Mouse (Mus musculus) adrenal gland, postnatal 14 days (tissue): ENCODE measurements at regions not wholly inside any gene's neighbourhood (a gene's known extent, or its start where the extent isn't known, plus 50 kb on each side); places are given as distances from the start of the nearest gene placed in this dataset.

Experiments
- DNase-seq: peaks from one replicate; pipeline ENCODE4 v3.0.0; 2021; ENCODE audit warnings: mixed read lengths

DNA sequence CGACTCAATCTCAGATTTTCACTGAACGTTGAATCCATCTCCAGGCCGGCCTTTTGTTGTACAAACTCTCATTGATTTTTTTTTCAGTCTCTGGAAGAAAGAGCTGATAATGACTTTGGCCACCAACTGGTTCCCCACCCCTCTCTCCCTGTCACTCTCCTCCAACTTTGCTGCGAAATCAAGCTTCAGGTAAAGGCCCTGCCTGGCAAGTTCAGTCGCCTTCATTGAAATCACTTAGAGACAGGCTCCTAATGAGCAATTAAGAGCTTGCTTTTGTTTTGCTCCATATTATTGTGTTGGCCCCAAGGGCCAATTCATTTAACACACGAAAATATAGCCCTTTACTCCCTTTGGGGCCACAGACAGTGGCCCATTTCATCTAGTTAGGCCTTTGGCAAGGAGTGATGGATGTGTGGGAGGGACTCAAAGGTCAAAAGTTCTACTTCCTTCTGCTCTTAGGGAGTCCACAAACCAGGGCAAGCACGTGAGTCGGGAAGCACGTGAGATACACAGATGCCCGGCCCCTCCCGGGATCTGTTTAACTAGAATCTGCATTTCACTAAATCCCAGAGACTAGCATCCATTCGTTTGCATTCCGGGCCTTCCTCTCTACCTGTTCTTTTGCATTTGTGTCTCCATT, 120.0 kb downstream of the Dact1 start:
- DNase-seq, result no peak

DNA sequence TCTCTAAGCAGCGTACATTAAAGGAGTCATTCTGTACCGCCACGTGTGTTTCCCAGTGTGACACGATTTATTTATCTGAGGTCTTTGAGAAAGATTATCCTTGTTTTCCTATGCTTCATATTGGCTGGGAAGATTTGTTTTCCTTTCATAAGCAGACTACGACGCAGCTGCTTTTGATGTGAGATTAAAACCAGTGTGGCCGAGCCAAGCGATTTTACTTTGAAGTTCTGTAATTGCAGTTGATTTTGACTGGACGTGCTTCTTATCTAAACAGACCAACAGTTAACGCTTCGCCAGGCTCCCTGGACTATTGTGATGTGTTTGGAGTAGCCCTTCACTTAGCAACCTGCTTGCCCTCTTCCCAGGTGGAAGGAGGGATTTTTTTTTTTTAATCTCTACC, 120.6 kb downstream of the Dact1 start:
- no peak for DNase-seq

DNA sequence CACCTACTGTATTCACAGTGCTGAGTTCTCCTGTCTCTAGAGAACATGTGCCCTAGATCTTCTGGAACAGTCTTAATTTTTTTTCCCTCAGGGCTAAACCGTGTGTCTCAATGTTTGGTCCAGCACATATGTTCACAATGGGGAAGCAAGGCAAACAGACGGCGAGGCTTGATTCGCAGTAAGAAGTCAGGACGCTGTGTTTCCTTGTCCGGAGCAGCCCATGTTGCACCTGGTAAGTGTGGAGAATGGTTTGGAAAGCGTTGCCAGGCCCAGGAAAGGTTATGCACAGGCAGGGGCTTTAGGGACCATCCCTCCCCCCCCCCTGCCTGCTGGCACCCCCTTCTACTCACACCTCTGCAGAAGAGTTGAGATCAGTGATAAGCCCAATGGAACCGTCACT, 121.4 kb downstream of the Dact1 start:
- no peak for DNase-seq

DNA sequence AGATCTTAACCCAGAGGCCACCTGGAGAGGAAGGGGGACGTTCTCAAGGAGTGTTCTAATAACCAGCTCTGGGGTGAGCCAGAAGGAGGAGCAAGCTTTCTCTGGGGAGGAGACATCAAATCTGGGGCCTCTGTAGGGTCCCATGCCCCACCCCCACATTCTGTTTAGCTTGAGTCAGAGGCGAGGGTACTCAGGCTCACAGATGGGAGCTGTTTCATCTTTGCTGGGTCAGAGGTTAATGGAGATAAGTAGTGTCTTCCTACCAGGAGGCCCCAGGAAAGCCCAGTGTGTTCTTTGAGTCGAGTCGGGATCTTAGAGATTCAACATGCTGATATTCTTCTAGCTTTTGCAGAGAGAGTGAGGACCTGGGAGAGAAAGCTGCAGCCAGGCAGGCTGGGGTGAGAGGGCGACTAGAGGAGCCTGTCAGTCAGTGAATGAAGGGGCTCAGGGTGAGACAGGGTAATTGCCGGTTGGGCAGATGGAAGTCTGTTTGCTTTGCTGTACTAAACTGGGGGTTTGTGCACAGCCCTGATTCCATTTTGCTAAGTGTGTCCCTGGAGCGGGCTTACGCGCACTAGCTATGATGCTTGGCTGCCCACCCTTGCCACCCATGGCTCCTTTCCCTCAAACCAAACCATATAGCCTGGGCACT, 124.0 kb downstream of the Dact1 start:
- DNase-seq, result no peak

DNA sequence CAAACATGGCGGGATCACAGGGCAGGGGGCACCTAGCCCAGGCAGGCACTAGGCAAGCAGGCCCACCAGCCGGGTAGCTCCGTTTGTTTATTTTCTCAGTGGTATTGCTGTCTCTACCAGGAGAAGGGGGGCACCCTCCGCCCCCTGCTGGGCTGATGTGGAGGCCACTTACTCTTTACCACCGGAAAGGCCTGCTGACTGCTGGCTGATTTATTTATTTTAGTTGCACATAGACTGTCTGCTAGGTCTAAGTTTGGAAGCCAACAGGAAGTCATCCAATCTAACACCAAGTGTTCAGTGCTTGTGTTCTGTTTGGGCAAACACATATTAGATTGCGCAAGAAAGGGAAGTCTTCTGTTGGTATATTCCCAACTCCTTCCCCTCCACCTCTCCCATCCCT, 128.6 kb downstream of the Dact1 start:
- peak; percentile 69 for DNase-seq

GRCm38 (mm10) chr12:71440863-71441262, 131.2 kb downstream of the Dact1 start:
- no peak for DNase-seq

DNA sequence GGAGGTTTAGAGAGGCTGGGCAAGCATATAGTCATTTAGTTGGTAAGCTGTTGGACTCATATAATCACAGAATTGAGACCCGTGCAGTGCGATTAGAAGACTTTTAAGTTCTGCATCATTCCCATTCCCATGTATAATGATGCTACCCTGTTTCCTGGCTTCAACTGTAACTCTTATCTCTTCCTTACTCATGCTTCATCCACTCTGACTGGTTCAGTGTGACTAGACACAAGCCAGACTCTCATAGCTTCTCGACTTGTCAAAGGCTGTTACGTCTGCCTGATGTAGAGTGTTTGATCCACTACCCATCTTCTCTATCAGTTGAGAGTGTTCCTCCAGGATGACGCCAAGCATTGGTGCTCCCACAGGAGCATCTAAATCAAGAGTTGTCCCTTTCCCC, 131.6 kb downstream of the Dact1 start:
- DNase-seq, result no peak

DNA sequence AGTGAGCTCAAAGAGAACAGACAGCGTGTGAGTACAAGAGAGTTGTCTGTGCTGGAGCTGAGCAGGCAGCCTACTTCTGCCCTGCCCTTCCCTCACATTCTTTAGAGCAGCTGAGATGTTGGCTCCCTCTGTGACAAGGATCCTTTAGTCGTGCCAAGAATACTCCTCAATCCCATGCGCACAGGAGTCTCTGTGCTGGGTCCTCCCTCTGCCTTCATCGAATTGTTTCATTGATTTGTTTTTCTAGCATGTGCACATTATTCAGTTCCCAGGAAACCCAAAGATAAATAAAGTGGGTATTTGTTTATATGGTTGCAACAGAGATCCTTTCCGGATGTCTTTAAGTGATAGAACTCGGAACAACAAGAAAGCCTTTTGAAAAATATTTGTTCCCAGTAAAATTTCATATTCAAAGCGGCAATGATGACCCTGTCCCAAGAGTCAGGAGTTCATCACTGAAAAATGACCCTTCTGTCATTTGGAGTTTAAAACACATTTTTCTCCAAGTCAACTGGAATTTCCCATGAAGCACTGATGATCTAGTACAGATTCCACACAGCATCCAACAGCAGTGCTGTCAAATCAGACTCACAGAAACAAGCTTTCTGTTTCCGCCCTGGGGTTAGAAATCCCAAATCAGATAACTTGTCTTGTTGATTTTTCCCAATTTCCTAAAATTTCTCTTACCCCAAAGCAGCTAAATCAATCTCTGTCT, 136.7 kb downstream of the Dact1 start:
- DNase-seq, result no peak

GRCm38 (mm10) chr12:71446892-71447268, 137.2 kb downstream of the Dact1 start:
- DNase-seq, result no peak

DNA sequence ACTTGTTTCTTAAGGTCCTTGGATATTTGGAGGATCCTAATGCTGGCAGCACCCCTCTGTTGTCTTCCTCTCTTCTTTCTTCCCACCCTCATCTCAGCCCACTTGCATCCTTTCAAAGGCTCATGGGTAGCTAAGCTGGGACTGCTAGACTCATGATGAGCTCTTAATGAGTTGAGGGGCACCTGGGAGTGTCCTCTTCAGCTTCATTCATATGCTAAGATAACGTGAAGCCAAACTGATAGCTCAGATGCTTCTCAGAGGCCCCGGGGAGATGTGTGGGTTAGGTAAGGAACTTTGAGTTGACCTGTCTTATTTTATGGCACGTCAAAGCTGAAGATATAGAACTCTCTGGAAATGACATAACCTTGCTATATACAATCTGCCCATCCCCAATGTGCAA, 139.3 kb downstream of the Dact1 start:
- no peak for DNase-seq

DNA sequence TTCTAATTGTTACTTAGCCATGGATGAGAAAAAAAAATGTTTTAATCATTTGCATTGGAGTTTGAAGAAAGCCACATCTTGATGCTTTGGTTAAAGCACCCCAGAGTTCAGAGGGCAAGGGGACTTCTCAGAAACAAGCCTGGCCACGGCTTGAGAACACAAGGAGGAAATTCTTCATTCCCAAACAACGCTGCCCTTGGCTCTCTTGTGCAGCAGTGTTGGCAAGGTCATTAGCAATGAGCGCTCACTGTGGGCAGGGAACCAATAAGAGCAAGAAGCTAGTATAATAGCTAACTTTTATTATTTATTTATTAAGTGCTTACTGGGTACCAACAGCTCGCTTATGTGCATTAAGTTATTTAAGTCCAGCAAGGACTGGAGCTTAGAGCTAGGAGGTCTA, 140.4 kb downstream of the Dact1 start:
- DNase-seq, result peak; percentile 36

- no peak for DNase-seq
Measured at GRCm38 (mm10) chr12:71450680-71451463, 141.2 kb downstream of the Dact1 start.

DNA sequence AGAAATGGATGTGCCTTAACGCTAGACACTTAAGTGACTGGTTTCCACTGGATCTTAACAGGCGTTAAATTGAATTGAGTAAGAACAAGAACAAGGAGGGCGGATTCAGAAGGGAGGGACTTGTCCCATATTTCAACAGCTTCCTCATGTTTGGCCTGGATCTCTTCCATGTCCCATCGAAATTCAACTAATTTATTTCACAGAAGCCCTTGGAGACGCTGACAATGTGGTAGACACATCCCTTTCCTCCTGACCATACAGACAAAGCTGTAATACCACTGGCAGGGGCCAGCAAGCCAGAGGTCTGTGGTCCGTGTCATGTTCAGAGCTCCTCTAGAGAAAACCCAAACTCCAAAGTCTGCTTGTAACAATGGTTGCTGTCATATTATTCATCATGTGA, 147.2 kb downstream of the Dact1 start:
- no peak for DNase-seq

DNA sequence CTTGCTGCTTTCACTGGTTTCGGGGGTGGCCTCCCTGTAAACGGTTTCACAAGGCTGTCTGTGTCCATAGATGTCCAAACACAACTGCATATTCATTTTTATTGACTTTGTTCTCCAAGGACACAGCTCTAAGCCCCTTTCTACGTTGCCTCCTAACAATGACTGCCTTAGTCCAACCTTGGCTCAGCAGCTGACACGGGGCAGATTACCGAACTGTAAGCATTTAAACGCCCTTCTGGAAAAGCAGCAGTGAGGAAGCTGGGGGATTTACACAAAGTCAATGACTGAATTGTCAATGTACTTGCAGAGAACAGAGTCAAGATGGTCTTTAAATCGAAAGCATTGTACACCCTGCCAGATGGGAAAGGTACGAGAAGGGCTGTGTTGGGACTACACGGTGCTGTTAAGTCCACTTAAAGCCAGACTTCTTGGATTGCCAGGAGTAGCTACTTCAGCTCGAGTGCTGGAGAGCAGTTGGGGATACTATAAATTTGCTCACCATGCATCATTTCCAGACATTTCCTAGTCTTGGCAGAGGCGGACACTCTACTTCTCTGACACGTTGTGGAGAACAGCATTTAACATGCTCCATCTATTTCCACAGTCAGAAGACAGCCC, 149.0 kb downstream of the Dact1 start:
- no peak for DNase-seq

DNA sequence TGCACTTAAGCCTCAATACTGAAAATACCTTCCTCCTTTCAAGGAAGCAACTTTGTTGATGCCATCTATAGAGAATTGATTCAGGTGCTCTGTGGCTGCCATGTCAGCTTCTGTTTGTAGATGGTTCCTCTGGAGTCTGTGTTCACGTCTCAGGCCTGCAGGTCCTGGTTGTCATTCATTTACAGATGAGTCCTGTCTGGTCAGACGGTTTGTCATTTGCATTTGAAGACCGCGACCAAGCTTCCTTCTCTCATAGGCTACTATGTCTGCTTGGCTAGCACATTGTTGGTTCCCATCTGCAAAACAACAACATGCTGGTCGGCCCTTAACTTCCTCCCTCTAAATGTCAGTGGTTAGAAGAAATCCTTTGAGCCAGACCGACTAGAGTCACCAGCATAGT, 151.0 kb downstream of the Dact1 start:
- DNase-seq, result no peak

DNA sequence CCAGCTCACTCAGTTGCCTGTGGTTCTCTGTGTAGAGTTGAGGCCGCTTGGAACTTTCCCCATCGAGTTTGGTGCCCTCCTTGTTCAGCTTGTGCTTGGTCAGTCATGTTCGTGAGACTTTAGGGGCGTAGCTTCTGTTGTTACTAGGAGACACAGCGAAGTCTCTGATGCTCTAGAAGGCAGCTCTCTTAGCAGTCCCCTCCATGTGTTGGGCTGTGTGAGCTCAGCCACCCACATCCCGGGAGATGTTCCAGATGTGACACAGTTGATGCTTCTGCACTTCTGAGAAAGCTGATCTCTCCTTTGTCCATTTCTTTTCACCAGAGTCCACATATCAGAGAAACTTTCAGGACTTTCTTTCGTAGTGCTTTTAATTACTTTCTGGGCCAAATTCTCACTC, 158.1 kb downstream of the Dact1 start:
- no peak for DNase-seq

GRCm38 (mm10) chr12:71468324-71468723, 158.6 kb downstream of the Dact1 start:
- no peak for DNase-seq

DNA sequence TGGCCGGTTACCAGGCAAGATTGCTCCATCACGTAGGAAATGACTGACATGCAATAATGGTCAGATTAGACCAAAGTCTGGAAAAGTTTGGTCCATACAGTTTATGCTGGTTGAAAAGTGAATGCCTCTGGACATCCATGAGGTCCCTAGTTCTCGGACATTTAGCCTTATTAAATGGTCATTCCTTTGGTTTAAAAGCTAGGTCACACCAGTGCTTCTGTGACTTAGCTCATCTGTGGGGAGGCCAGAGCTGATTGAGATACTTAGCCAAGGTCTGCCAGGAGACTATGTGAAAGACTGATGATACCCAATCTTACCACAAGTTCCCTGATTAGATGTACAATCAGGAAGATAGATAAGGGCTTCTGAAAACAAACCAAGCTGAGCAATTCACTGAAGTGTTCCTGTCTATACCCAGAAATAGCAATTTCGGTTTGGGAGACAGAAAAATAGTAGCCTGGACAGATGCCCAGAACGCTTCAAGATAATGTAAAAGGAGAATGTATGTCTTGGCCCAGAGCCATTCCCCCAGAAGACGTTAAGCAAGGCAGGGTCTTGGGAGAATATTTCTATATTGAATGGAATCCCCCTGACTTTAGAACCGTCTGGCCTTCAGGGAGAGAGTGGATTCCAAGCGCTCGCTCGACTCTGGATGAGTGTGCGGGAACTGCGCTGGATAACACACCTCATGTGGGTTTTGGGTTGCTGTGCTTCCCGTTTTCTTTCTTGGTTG, 161.5 kb downstream of the Dact1 start:
- DNase-seq, result no peak

GRCm38 (mm10) chr12:71471720-71472119, 162.0 kb downstream of the Dact1 start:
- DNase-seq, result no peak

- DNase-seq, result no peak
Measured at GRCm38 (mm10) chr12:71476238-71476637, 166.6 kb downstream of the Dact1 start.

- DNase-seq, result no peak
Measured at GRCm38 (mm10) chr12:71477691-71478090, 168.0 kb downstream of the Dact1 start.

GRCm38 (mm10) chr12:71481371-71481770, 171.7 kb downstream of the Dact1 start:
- no peak for DNase-seq
